17 mouse cellular contexts compared by ENCODE assay signal in the genomic region with DNA sequence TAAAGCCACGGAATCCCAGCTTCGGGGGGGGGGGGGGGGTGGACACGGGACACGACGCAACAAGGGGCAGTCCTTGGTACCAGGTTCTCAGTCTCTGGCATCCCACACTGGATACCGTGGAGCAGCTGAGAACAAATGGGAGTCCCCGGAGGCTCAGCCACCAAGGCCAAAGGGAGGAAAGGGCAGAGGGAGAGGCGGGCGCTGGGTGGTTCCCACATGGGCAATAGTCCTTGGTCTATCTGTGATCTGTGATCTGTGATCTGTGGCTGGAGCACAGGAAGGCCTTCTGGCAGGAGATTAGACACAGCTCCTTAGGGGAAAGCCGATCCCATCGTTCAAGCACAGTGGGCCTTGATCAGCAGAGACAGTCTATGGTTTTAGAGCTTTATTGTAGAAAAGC.
DNase-seq lines count a peak whose midpoint lies in the region; ATAC-seq lines count a peak whose summit lies in the region.
"Had no signal": no experiment of that assay in that cellular context is flagged by ENCODE, and none has a peak within 500 bp of the region (broad histone marks: within the 10 kb centered on the region; RNA-seq: fewer than 3 reads in every experiment).

No protein-coding gene starts in this region.

- H3K9me3 ChIP-seq in kidney, embryonic 16.5 days (ENCODE audit: low read length): 0 out of 2 replicates have a peak, but pooled peaks cover 4% of the 10 kb centered on the region
- H3K9me3 ChIP-seq: embryonic facial prominence, embryonic 10.5 days; forebrain, embryonic 12.5 days; limb, embryonic 13.5 days; liver, embryonic 15.5 days; midbrain, embryonic 12.5 days; neural tube, embryonic 12.5 days; stomach, embryonic 15.5 days had no signal

- H3K36me3 ChIP-seq in kidney, embryonic 16.5 days (ENCODE audit: insufficient read depth, low read length): no peaks in the 10 kb centered on the region
- H3K36me3 ChIP-seq: embryonic facial prominence, embryonic 10.5 days; forebrain, embryonic 12.5 days; hindbrain, embryonic 10.5 days; limb, embryonic 13.5 days; liver, embryonic 15.5 days; midbrain, embryonic 12.5 days; neural tube, embryonic 12.5 days; stomach, embryonic 15.5 days had no signal

- DNase-seq in kidney, adult 9 months: no peak
- DNase-seq in adrenal gland, adult 18-20 months (ENCODE audit: low spot score in 2 of 2): peak; percentile 32 to 38
- DNase-seq in adrenal gland, postnatal 10 days: peak; percentile 79
- DNase-seq in testis, postnatal 10 days (ENCODE audit: low spot score): peak; percentile 52
- DNase-seq in retina, embryonic 14.5 days (ENCODE audit: low spot score): no peak
- DNase-seq: cerebellum, adult 8-10 months; right cerebral cortex, postnatal 25 days had no signal

- H3K4me1 ChIP-seq in kidney, embryonic 16.5 days (ENCODE audit: insufficient read depth, low read length): 0 out of 2 replicates have a peak, but pooled peaks cover 2% of the 10 kb centered on the region
- H3K4me1 ChIP-seq: hindbrain, embryonic 10.5 days; liver, embryonic 15.5 days; neural tube, embryonic 12.5 days; stomach, embryonic 15.5 days had no signal

- H3K4me2 ChIP-seq in kidney, embryonic 16.5 days (replicated peaks; ENCODE audit: low read depth, low read length): no peak overlapping the region
- H3K4me2 ChIP-seq: forebrain, embryonic 12.5 days; limb, embryonic 13.5 days; liver, embryonic 15.5 days; midbrain, embryonic 12.5 days; neural tube, embryonic 12.5 days; stomach, embryonic 15.5 days had no signal

- ATAC-seq in kidney, embryonic 16.5 days (ENCODE audit: low FRiP score, low TSS enrichment): peak; percentile 88
- ATAC-seq in granulocyte monocyte progenitor cell, adult 5-6 weeks (replicated peaks; ENCODE audit: poor library complexity, severe bottlenecking): no peak

- H3K27me3 ChIP-seq in kidney, embryonic 16.5 days (ENCODE audit: insufficient read depth, low read length): no peaks in the 10 kb centered on the region
- H3K27me3 ChIP-seq: limb, embryonic 13.5 days; liver, embryonic 15.5 days; midbrain, embryonic 12.5 days; neural tube, embryonic 12.5 days; stomach, embryonic 15.5 days had no signal

- no peak overlapping the region for H3K27ac ChIP-seq in kidney, embryonic 16.5 days (ENCODE audit: low read length)
- H3K27ac ChIP-seq: embryonic facial prominence, embryonic 10.5 days; forebrain, embryonic 12.5 days; hindbrain, embryonic 10.5 days; limb, embryonic 13.5 days; liver, embryonic 15.5 days; midbrain, embryonic 12.5 days; neural tube, embryonic 12.5 days; stomach, embryonic 15.5 days had no signal

- 39% methylated on average over 11 of the region's 11 CpGs for WGBS in kidney, embryonic 16.5 days

- no peak overlapping the region for H3K9ac ChIP-seq in kidney, embryonic 16.5 days (replicated peaks; ENCODE audit: low read length)
- H3K9ac ChIP-seq: forebrain, embryonic 12.5 days; limb, embryonic 13.5 days; liver, embryonic 15.5 days; midbrain, embryonic 12.5 days; neural tube, embryonic 12.5 days; stomach, embryonic 15.5 days had no signal

- H3K4me3 ChIP-seq in kidney, embryonic 16.5 days (ENCODE audit: low read length): no peak overlapping the region
- H3K4me3 ChIP-seq: embryonic facial prominence, embryonic 10.5 days; forebrain, embryonic 12.5 days; hindbrain, embryonic 10.5 days; limb, embryonic 13.5 days; liver, embryonic 15.5 days; midbrain, embryonic 12.5 days; neural tube, embryonic 12.5 days; stomach, embryonic 15.5 days had no signal

Comparison
In these comparisons a context has a peak if more than half of its experiments do, and no peak if none do; other contexts are left out.
1. DNase-seq: peak in adrenal gland, adult 18-20 months (2 of 2), adrenal gland, postnatal 10 days (single experiment) and testis, postnatal 10 days (single experiment); none in kidney, adult 9 months (single experiment) and retina, embryonic 14.5 days (single experiment).